Comparison of ENCODE assay signal across 19 mouse cellular contexts in genomic region chr6:135196707-135197106, GRCm38 (mm10). TPM values are rescaled to one million over a fixed set of nuclear protein-coding genes. Genes with fewer than 3 reads are reported as not detected.
DNase-seq lines count a peak whose midpoint lies in the region; ATAC-seq and TF ChIP-seq lines count a peak whose summit lies in the region.
"Had no signal": no experiment of that assay in that cellular context is flagged by ENCODE, and none has a peak within 500 bp of the region (broad histone marks: within the 10 kb centered on the region; RNA-seq: fewer than 3 reads in every experiment).

No protein-coding gene starts in this region.

- no peak overlapping the region for H3K4me3 ChIP-seq in hindbrain, embryonic 10.5 days
- no peak overlapping the region for H3K4me3 ChIP-seq in hindbrain, embryonic 13.5 days
- peak overlapping the region; percentile 20; the same call in 1 of the 2 replicates for H3K4me3 ChIP-seq in G1E (ENCODE audit: low read depth, low read length)
- peak overlapping the region; percentile 84 to 96 for H3K4me3 ChIP-seq in liver, embryonic 14.5 days (ENCODE audit: insufficient read depth in 1 of 2, low read depth in 2 of 2, low read length in 2 of 2)
- H3K4me3 ChIP-seq in forebrain, embryonic 16.5 days (replicated peaks; ENCODE audit: low read length): no peak overlapping the region

- DNase-seq in hindbrain, embryonic 10.5 days (ENCODE audit: low spot score): no peak
- no peak for DNase-seq in G1E (ENCODE audit: low spot score)
- DNase-seq in c-Kit-positive CD71-positive TER-119-positive erythroid progenitor cells, embryonic 14.5 days (ENCODE audit: low spot score): peak; percentile 91
- DNase-seq in liver, embryonic 14.5 days (ENCODE audit: low read depth in 3 of 3, low spot score in 3 of 3): peak; percentile 86 to 92 (median 87)
- DNase-seq in right cerebral cortex, postnatal 14 days: no peak
- DNase-seq in ovary, postnatal 10 days (ENCODE audit: low spot score): no peak
- DNase-seq: adrenal gland, postnatal 25 days; B cell, adult 2 months; cerebellum, adult 11 months; forebrain, postnatal 0 days; gastrocnemius, postnatal 10 days; layer of hippocampus, postnatal 36 days; lung, postnatal 10 days; right cerebral cortex, postnatal 25 days had no signal

- no peak for ATAC-seq in hindbrain, embryonic 13.5 days (ENCODE audit: low FRiP score)
- peak; percentile 59 for ATAC-seq in G1E (ENCODE audit: extremely low read depth, insufficient number of reproducible peaks, low FRiP score, poor library complexity, severe bottlenecking)
- peak; percentile 78 for ATAC-seq in liver, embryonic 14.5 days (ENCODE audit: insufficient read depth)
- ATAC-seq in forebrain, embryonic 16.5 days: no peak
- ATAC-seq: forebrain, postnatal 0 days had no signal

- peak; percentile 94 for TF ChIP-seq EP300 in liver, embryonic 14.5 days (IDR thresholded peaks at IDR 0.05; ENCODE audit: low read depth)

- no peaks in the 10 kb centered on the region for H3K9me3 ChIP-seq in hindbrain, embryonic 10.5 days
- no peaks in the 10 kb centered on the region for H3K9me3 ChIP-seq in hindbrain, embryonic 13.5 days
- H3K9me3 ChIP-seq in G1E (replicated peaks): peaks cover 17% of the 10 kb centered on the region
- H3K9me3 ChIP-seq in liver, embryonic 14.5 days (ENCODE audit: control insufficient read depth, low read length): no peaks in the 10 kb centered on the region
- no peaks in the 10 kb centered on the region for H3K9me3 ChIP-seq in forebrain, embryonic 16.5 days (ENCODE audit: control insufficient read depth, low read length)
- H3K9me3 ChIP-seq: embryonic facial prominence, embryonic 13.5 days; heart, embryonic 15.5 days; hindbrain, embryonic 15.5 days had no signal

- no peak overlapping the region for H3K4me2 ChIP-seq in hindbrain, embryonic 13.5 days
- H3K4me2 ChIP-seq in liver, embryonic 14.5 days (ENCODE audit: low read depth): peak overlapping the region; percentile 84
- no peak overlapping the region for H3K4me2 ChIP-seq in forebrain, embryonic 16.5 days (ENCODE audit: low read length)

- peaks cover 23% of the 10 kb centered on the region; the same call in 1 of the 2 replicates for H3K27me3 ChIP-seq in hindbrain, embryonic 10.5 days (ENCODE audit: insufficient read depth, poor library complexity, severe bottlenecking)
- no peaks in the 10 kb centered on the region for H3K27me3 ChIP-seq in hindbrain, embryonic 13.5 days
- H3K27me3 ChIP-seq in G1E (ENCODE audit: insufficient read depth, low read length): no peaks in the 10 kb centered on the region
- H3K27me3 ChIP-seq in liver, embryonic 14.5 days (ENCODE audit: control insufficient read depth, insufficient read depth, low read length): no peaks in the 10 kb centered on the region
- H3K27me3 ChIP-seq in forebrain, embryonic 16.5 days (replicated peaks; ENCODE audit: control insufficient read depth, insufficient read depth, low read length): no peaks in the 10 kb centered on the region
- H3K27me3 ChIP-seq: embryonic facial prominence, embryonic 13.5 days; heart, embryonic 15.5 days; hindbrain, embryonic 15.5 days had no signal

- no peak overlapping the region for H3K9ac ChIP-seq in hindbrain, embryonic 13.5 days
- H3K9ac ChIP-seq in liver, embryonic 14.5 days (replicated peaks): peak overlapping the region; percentile 93
- no peak overlapping the region for H3K9ac ChIP-seq in forebrain, embryonic 16.5 days (replicated peaks; ENCODE audit: low read depth, low read length)
- H3K9ac ChIP-seq: embryonic facial prominence, embryonic 13.5 days; forebrain, postnatal 0 days; heart, embryonic 15.5 days; hindbrain, embryonic 15.5 days had no signal

- WGBS in hindbrain, embryonic 10.5 days: 85% methylated on average over 8 of the region's 8 CpGs
- 84% methylated on average over 8 of the region's 8 CpGs for WGBS in hindbrain, embryonic 13.5 days
- 8% methylated on average over 8 of the region's 8 CpGs for WGBS in liver, embryonic 14.5 days (ENCODE audit: insufficient replicate concordance)
- 90% methylated on average over 8 of the region's 8 CpGs for WGBS in forebrain, embryonic 16.5 days

- H3K27ac ChIP-seq in hindbrain, embryonic 10.5 days: 0 out of 2 replicates have a peak overlapping the region, but pooled peaks have one; percentile 26
- no peak overlapping the region for H3K27ac ChIP-seq in hindbrain, embryonic 13.5 days
- peak overlapping the region; percentile 94 for H3K27ac ChIP-seq in liver, embryonic 14.5 days
- no peak overlapping the region for H3K27ac ChIP-seq in forebrain, embryonic 16.5 days (ENCODE audit: low read length)
- H3K27ac ChIP-seq: embryonic facial prominence, embryonic 13.5 days; heart, embryonic 15.5 days; hindbrain, embryonic 15.5 days had no signal

- H3K4me1 ChIP-seq in hindbrain, embryonic 10.5 days (replicated peaks): peaks cover 36% of the 10 kb centered on the region
- H3K4me1 ChIP-seq in hindbrain, embryonic 13.5 days (replicated peaks): peaks cover 37% of the 10 kb centered on the region
- peaks cover 28% of the 10 kb centered on the region for H3K4me1 ChIP-seq in G1E (ENCODE audit: insufficient read depth, low read depth, low read length)
- H3K4me1 ChIP-seq in liver, embryonic 14.5 days (replicated peaks; ENCODE audit: control insufficient read depth in 2 of 2, insufficient read depth in 2 of 2, low read length in 1 of 2): peaks cover 28 to 38% of the 10 kb centered on the region in 2 experiments
- H3K4me1 ChIP-seq in forebrain, embryonic 16.5 days (replicated peaks; ENCODE audit: control insufficient read depth, insufficient read depth, low read length): peaks cover 20% of the 10 kb centered on the region

- H3K36me3 ChIP-seq in hindbrain, embryonic 10.5 days: no peaks in the 10 kb centered on the region
- no peaks in the 10 kb centered on the region for H3K36me3 ChIP-seq in hindbrain, embryonic 13.5 days
- H3K36me3 ChIP-seq in G1E (replicated peaks): peaks cover 34% of the 10 kb centered on the region
- H3K36me3 ChIP-seq in liver, embryonic 14.5 days (replicated peaks; ENCODE audit: control insufficient read depth, insufficient read depth, low read depth): peaks cover 12% of the 10 kb centered on the region
- no peaks in the 10 kb centered on the region for H3K36me3 ChIP-seq in forebrain, embryonic 16.5 days (ENCODE audit: control insufficient read depth, insufficient read depth)
- H3K36me3 ChIP-seq: embryonic facial prominence, embryonic 13.5 days; heart, embryonic 15.5 days; hindbrain, embryonic 15.5 days had no signal

- TF ChIP-seq CTCF in G1E (IDR thresholded peaks at IDR 0.05; ENCODE audit: low read depth, low read length): no peak
- TF ChIP-seq CTCF in liver, embryonic 14.5 days (IDR thresholded peaks at IDR 0.05; ENCODE audit: low read depth): no peak

RNA-seq across cellular contexts. Expression of gene Fam234b, which starts 1.1 kb away (rescaled TPM):
- polyA plus RNA-seq in hindbrain, embryonic 10.5 days (2016; fragmentation: Nextera tagmentation; extraction: Ambion mirVana): 24.5 and 28.0 TPM in 2 replicates
- polyA plus RNA-seq in hindbrain, embryonic 13.5 days (2015; fragmentation: Nextera tagmentation; extraction: Ambion mirVana): 85.5 and 87.9 TPM in 2 replicates
- total RNA-seq in G1E (2014; fragmentation: Nextera tagmentation): 26.3 and 37.3 TPM in 2 replicates
- 18.0 and 18.3 TPM in 2 replicates for total RNA-seq in G1E (2017)
- 6.6 and 7.5 TPM in 2 replicates for polyA plus RNA-seq in G1E (2012)
- 18.7 and 19.1 TPM in 2 replicates for polyA plus RNA-seq in liver, embryonic 14.5 days (2012; rRNA removed)
- 27.8 and 34.9 TPM in 2 replicates for polyA plus RNA-seq in liver, embryonic 14.5 days (2014; fragmentation: Nextera tagmentation; extraction: Ambion mirVana)
- 93.7 and 103 TPM in 2 replicates for polyA plus RNA-seq in forebrain, embryonic 16.5 days (2015; fragmentation: Nextera tagmentation; extraction: Ambion mirVana)

RNA-seq across cellular contexts. Expression of gene Hebp1, which starts 1.1 kb away (rescaled TPM):
- polyA plus RNA-seq in hindbrain, embryonic 10.5 days (2016; fragmentation: Nextera tagmentation; extraction: Ambion mirVana): 6.3 and 9.0 TPM in 2 replicates
- polyA plus RNA-seq in hindbrain, embryonic 13.5 days (2015; fragmentation: Nextera tagmentation; extraction: Ambion mirVana): 2.9 and 4.2 TPM in 2 replicates
- total RNA-seq in G1E (2014; fragmentation: Nextera tagmentation) (21.4 and 21.7 TPM in 2 replicates), G1E (2017) (42.0 and 45.4 TPM in 2 replicates)
- 2.8 and 5.6 TPM in 2 replicates for polyA plus RNA-seq in G1E (2012)
- 127 and 198 TPM in 2 replicates for polyA plus RNA-seq in liver, embryonic 14.5 days (2012; rRNA removed)
- polyA plus RNA-seq in liver, embryonic 14.5 days (2014; fragmentation: Nextera tagmentation; extraction: Ambion mirVana): 60.1 and 70.2 TPM in 2 replicates
- 2.7 and 4.8 TPM in 2 replicates for polyA plus RNA-seq in forebrain, embryonic 16.5 days (2015; fragmentation: Nextera tagmentation; extraction: Ambion mirVana)

RNA-seq across cellular contexts. Expression of gene Gsg1, which starts 57.4 kb away (rescaled TPM):
- 0.39 and 0.58 TPM in 2 replicates for polyA plus RNA-seq in hindbrain, embryonic 10.5 days (2016; fragmentation: Nextera tagmentation; extraction: Ambion mirVana)
- polyA plus RNA-seq in hindbrain, embryonic 13.5 days (2015; fragmentation: Nextera tagmentation; extraction: Ambion mirVana): 0.19 and 0.32 TPM in 2 replicates
- not detected in 2 replicates for total RNA-seq in G1E (2014; fragmentation: Nextera tagmentation)
- total RNA-seq in G1E (2017): not detected in 2 replicates
- not detected in 2 replicates for polyA plus RNA-seq in G1E (2012)
- polyA plus RNA-seq in liver, embryonic 14.5 days (2012; rRNA removed): 0.08 and 0.13 TPM in 2 replicates
- not detected in 2 replicates for polyA plus RNA-seq in liver, embryonic 14.5 days (2014; fragmentation: Nextera tagmentation; extraction: Ambion mirVana)
- polyA plus RNA-seq in forebrain, embryonic 16.5 days (2015; fragmentation: Nextera tagmentation; extraction: Ambion mirVana): 0.32 TPM in 1 of 2 replicates, not detected in the other
- total RNA-seq: adrenal gland, postnatal 25 days had no signal
- polyA plus RNA-seq: hindbrain, embryonic 15.5 days had no signal

Comparison
In these comparisons a context has a peak if more than half of its experiments do, and no peak if none do; other contexts are left out.
1. H3K27ac ChIP-seq: peak in hindbrain, embryonic 10.5 days (single experiment) and liver, embryonic 14.5 days (single experiment); none in hindbrain, embryonic 13.5 days (single experiment) and forebrain, embryonic 16.5 days (single experiment).
2. DNase-seq: peak in c-Kit-positive CD71-positive TER-119-positive erythroid progenitor cells, embryonic 14.5 days (single experiment) and liver, embryonic 14.5 days (3 of 3); none in hindbrain, embryonic 10.5 days (single experiment), G1E (single experiment), right cerebral cortex, postnatal 14 days (single experiment) and ovary, postnatal 10 days (single experiment).
3. H3K4me3 ChIP-seq: peak in G1E (single experiment) and liver, embryonic 14.5 days (2 of 2); none in hindbrain, embryonic 10.5 days (single experiment), hindbrain, embryonic 13.5 days (single experiment) and forebrain, embryonic 16.5 days (single experiment).
4. ATAC-seq: peak in G1E (single experiment) and liver, embryonic 14.5 days (single experiment); none in hindbrain, embryonic 13.5 days (single experiment) and forebrain, embryonic 16.5 days (single experiment).